Mouse (Mus musculus) thymus, adult 2 months (tissue): ENCODE results near the gene Chchd1. TPM values are rescaled to one million over a fixed set of nuclear protein-coding genes. Genes with fewer than 3 reads are reported as not detected.

Source experiments
- DNase-seq: peaks from one replicate; pipeline ENCODE4 v3.0.0; 2021
- H3K27ac ChIP-seq: fragments of 200-500 bp; 2 replicates; pipeline ENCODE4 v1.5.1; 2012; ENCODE audit warnings: low read length, control low read depth; ENCODE audit not compliant: control insufficient read depth, insufficient read depth
- H3K27me3 ChIP-seq: fragments of 200-500 bp; 2 replicates; pipeline ENCODE4 v1.6.1; 2012; ENCODE audit warnings: mild to moderate bottlenecking, low read length, moderate library complexity, mixed read lengths; ENCODE audit not compliant: control insufficient read depth, insufficient read depth
- H3K36me3 ChIP-seq: fragments of 200-500 bp; 2 replicates; pipeline ENCODE4 v1.6.1; 2012; ENCODE audit warnings: mild to moderate bottlenecking, low read length, moderate library complexity; ENCODE audit not compliant: control insufficient read depth, insufficient read depth
- H3K4me1 ChIP-seq: fragments of 200-500 bp; replicated peaks from 2 replicates; pipeline ENCODE4 v1.6.1; 2012; ENCODE audit warnings: low read length; ENCODE audit not compliant: control insufficient read depth, insufficient read depth
- H3K4me3 ChIP-seq: fragments of 200-500 bp; 2 replicates; pipeline ENCODE4 v1.5.1; 2012; ENCODE audit warnings: mild to moderate bottlenecking, low read length, control low read depth, moderate library complexity; ENCODE audit not compliant: control insufficient read depth, insufficient read depth
- CTCF ChIP-seq: fragments of 200-500 bp; IDR thresholded peaks from 2 replicates; pipeline ENCODE4 v1.5.1; 2012; ENCODE audit warnings: mild to moderate bottlenecking, control low read depth, low read length, moderate library complexity, borderline replicate concordance; ENCODE audit not compliant: control insufficient read depth, poor library complexity, insufficient read depth; ENCODE audit errors: extremely low read depth
- POLR2A ChIP-seq: fragments of 200-500 bp; IDR thresholded peaks from 2 replicates; pipeline ENCODE4 v1.6.1; 2012; ENCODE audit warnings: mild to moderate bottlenecking, low read length, control low read depth, moderate library complexity; ENCODE audit not compliant: control insufficient read depth, poor library complexity, insufficient read depth; ENCODE audit errors: extremely low read depth
- WGBS: fragments of 180-500 bp; shearing (Covaris S2); methylation state at CpG from one replicate; pipeline ENCODE4 v1.1.7; 2018; 5-methylcytosine and 5-hydroxymethylcytosine counted together
- polyA plus RNA-seq: library from polyadenylated mRNA; depleted of rRNA; stranded (reverse); fragments of >200 nt; gene quantifications from 2 replicates; pipeline ENCODE4 v1.2.3, GENCODE M21; 2012

Gene Chchd1
- polyA plus RNA-seq, 1 experiment: 39.5 TPM

DNA sequence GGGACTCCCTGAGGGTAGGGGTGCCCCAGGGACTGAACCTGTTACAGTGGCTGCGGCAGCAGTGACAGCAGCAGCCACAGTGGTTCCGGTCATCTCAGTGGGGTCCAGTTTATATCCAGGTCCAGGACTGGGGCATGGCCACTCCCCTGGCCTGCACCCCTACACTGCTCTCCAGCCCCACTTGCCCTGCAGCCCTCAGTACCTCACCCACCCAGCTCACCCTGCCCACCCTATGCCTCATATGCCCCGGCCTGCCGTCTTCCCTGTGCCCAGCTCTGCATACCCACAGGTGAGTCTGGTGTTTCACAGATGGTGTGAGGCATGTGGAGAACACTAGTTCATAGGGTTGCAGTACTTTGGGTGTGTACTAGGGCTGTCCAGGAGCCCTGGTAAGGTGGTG is 18.6 kb downstream of the Chchd1 start:
- Histone ChIP-seq H3K27me3 (no peaks in the 10 kb centered on the region), H3K4me1 (no peaks in the 10 kb centered on the region), H3K36me3 (peaks cover 51% of the 10 kb centered on the region), H3K4me3 (no peak overlapping the region), H3K27ac (no peak overlapping the region)
- TF ChIP-seq POLR2A: no peak
- DNase-seq: no peak
- 100% methylated on average over 3 of the region's 4 CpGs for WGBS

DNA sequence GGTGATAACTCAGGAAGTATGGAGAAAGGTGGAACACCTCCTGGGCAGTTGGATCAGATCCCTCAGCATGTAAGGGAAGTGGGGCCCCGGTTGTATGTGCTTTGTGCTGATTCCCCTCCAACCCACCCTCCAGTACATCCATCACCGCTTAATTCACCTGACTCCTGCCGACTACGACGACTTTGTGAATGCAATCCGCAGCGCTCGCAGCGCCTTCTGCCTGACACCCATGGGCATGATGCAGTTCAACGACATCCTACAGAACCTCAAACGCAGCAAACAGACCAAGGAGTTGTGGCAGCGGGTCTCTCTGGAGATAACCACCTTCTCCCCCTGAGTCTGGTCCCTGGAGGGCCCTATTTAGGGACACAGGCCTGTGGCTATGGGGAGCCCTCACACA is 20.2 kb downstream of the Chchd1 start:
- peaks cover 56% of the 10 kb centered on the region for H3K36me3 ChIP-seq
- WGBS: 98% methylated on average over 12 of the region's 12 CpGs

DNA sequence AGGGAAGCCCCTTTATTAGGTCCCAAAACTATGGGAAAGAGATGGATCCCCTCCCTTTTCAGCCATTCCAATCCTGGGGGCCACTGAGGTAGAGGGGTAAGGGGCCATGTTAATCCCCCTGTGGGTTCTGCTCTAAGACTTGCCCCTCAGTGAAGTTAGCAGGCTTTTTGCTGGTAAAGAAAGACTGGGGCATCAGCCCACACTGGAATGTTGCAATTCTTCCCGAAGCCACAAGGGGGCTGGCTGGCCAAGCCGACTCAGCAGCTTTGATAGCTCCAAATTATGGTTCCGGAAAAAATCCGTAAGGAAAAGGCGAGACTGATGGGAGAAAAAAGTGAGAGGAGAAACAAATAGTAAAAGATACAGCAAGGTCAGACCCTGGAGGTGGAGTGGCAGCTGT is 21.2 kb downstream of the Chchd1 start:
- no peak overlapping the region for H3K4me3 ChIP-seq
- WGBS: 35% methylated on average over 5 of the region's 5 CpGs
- H3K27me3 ChIP-seq: no peaks in the 10 kb centered on the region
- DNase-seq: peak; percentile 54
- H3K36me3 ChIP-seq: peaks cover 53% of the 10 kb centered on the region
- TF ChIP-seq CTCF: peak; percentile 75; the same call in 1 of the 2 replicates
- no peak for TF ChIP-seq POLR2A
- H3K4me1 ChIP-seq: no peaks in the 10 kb centered on the region
- no peak overlapping the region for H3K27ac ChIP-seq

More for the DNA sequence above, 20.2 kb downstream of the Chchd1 start:
- Histone ChIP-seq H3K27me3 (no peaks in the 10 kb centered on the region), H3K4me1 (no peaks in the 10 kb centered on the region), H3K27ac (no peak overlapping the region), H3K4me3 (no peak overlapping the region)
- TF ChIP-seq POLR2A (no peak), CTCF (no peak)
- no peak for DNase-seq

GRCm38 (mm10) chr14:20725660-20726339 is 23.0 kb downstream of the Chchd1 start:
- no peaks in the 10 kb centered on the region for H3K27me3 ChIP-seq
- no peak overlapping the region for H3K27ac ChIP-seq
- 84% methylated on average over 6 of the region's 6 CpGs for WGBS
- no peak for DNase-seq
- no peak overlapping the region for H3K4me3 ChIP-seq
- peaks cover 40% of the 10 kb centered on the region for H3K36me3 ChIP-seq
- no peak for TF ChIP-seq POLR2A
- TF ChIP-seq CTCF: no peak
- no peaks in the 10 kb centered on the region for H3K4me1 ChIP-seq

GRCm38 (mm10) chr14:20729871-20730270 is 27.1 kb downstream of the Chchd1 start:
- no peak for TF ChIP-seq POLR2A
- TF ChIP-seq CTCF: no peak
- 98% methylated on average over 9 of the region's 9 CpGs for WGBS
- Histone ChIP-seq H3K4me1 (peaks cover 4% of the 10 kb centered on the region), H3K27me3 (no peaks in the 10 kb centered on the region), H3K36me3 (peaks cover 19% of the 10 kb centered on the region), H3K4me3 (no peak overlapping the region), H3K27ac (no peak overlapping the region)
- no peak for DNase-seq

GRCm38 (mm10) chr14:20730853-20731602 is 28.2 kb downstream of the Chchd1 start:
- no peak for DNase-seq
- H3K27ac ChIP-seq: no peak overlapping the region
- H3K27me3 ChIP-seq: no peaks in the 10 kb centered on the region
- H3K4me1 ChIP-seq: peaks cover 7% of the 10 kb centered on the region
- H3K36me3 ChIP-seq: peaks cover 19% of the 10 kb centered on the region; the same call in 1 of the 2 replicates
- WGBS: 80% methylated on average over 9 of the region's 9 CpGs
- no peak for TF ChIP-seq POLR2A
- no peak for TF ChIP-seq CTCF
- no peak overlapping the region for H3K4me3 ChIP-seq
